Mouse (Mus musculus) G1E (cell line): ENCODE results near the gene Nkap.

Source experiments
- CTCF ChIP-seq: IDR thresholded peaks from 2 replicates; pipeline ENCODE4 v1.5.1; 2012; ENCODE audit warnings: low read depth, low read length, inconsistent platforms, mixed read lengths
- GATA1 ChIP-seq: IDR thresholded peaks from 2 replicates; pipeline ENCODE4 v1.6.1; 2012; ENCODE audit warnings: borderline replicate concordance, low read length, inconsistent platforms, mixed read lengths
- GATA2 ChIP-seq: IDR thresholded peaks from 2 replicates; pipeline ENCODE4 v1.6.1; 2012; ENCODE audit warnings: low read depth, low read length, inconsistent platforms, borderline replicate concordance
- POLR2AphosphoS5 ChIP-seq: IDR thresholded peaks from 2 replicates; pipeline ENCODE4 v1.6.1; 2012; ENCODE audit warnings: low read depth, low read length, inconsistent platforms; ENCODE audit not compliant: insufficient replicate concordance
- TAL1 ChIP-seq: conservative IDR thresholded peaks from 2 replicates; pipeline ENCODE4 v1.6.1; 2012; ENCODE audit warnings: low read depth, low read length, inconsistent platforms, mixed read lengths

- no peak for TF ChIP-seq CTCF
- TF ChIP-seq GATA1, result no peak
- TF ChIP-seq POLR2AphosphoS5, result no peak
- no peak for TF ChIP-seq TAL1
- no peak for TF ChIP-seq GATA2
These were observed 9.5 kb upstream of the Nkap start for GRCm38 (mm10) chrX:37117085-37117484.
